Mouse (Mus musculus) cerebellum, postnatal 25 days (tissue): ENCODE results near the gene Cars2.
A peak's percentile ranks its signal among the peaks of the same experiment; 100 is the strongest.
"Not testable (repeated sequence)": the region's sequence is repeated elsewhere in the genome, so short reads cannot be mapped to it uniquely, and the experiment has no call there.

ENCODE experiments used
- DNase-seq, 2 experiments: peaks; one replicate each; pipeline ENCODE4 v3.0.0; 2021; ENCODE audit warnings: mixed read lengths in 2 of 2

The Cars2 gene

DNA sequence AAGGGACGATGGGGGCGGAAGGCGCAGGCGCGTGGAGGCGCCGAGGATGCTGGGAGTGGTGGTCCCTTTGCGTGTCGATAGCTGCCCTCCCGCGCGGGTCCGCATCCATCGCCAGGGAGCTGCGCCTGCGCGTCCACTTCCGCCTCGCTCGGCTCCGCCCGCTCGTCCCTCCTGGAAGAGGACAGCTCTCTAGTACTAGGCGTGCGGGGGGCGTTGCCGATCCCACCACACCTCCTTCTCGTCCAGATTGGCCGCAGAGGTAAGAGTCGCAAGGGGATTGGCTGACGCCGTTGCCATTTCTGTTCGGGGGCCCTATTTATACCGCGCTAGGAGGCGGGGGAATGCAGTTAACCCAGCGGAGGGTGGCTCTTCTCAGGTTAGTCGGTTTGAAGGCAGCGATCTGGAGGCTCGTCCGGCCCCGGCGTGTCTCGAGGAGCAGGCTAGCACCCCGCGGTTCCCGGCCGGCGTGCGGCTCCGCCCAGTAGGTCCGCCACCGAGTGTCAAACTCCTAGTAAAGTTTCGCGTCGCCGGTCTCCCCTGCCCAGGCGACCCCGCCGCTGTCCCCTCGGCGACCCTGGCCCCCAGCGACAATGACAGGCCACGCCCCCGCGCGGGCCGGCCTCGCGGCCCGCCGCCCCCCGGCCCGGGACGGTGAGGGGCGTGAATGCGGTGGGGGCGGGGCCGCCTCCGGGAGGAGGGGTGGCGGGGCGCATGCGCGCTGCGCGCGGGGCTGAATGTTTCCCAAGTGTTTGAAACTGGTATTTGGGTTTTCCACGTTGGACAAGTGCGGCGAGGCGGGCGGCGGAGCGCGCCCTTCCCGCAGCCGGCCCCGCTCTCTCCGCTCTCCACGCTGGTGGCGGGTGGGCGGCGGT lies 5.4 kb upstream of the Cars2 start:
- DNase-seq, result peak; percentile 99 to 100

DNA sequence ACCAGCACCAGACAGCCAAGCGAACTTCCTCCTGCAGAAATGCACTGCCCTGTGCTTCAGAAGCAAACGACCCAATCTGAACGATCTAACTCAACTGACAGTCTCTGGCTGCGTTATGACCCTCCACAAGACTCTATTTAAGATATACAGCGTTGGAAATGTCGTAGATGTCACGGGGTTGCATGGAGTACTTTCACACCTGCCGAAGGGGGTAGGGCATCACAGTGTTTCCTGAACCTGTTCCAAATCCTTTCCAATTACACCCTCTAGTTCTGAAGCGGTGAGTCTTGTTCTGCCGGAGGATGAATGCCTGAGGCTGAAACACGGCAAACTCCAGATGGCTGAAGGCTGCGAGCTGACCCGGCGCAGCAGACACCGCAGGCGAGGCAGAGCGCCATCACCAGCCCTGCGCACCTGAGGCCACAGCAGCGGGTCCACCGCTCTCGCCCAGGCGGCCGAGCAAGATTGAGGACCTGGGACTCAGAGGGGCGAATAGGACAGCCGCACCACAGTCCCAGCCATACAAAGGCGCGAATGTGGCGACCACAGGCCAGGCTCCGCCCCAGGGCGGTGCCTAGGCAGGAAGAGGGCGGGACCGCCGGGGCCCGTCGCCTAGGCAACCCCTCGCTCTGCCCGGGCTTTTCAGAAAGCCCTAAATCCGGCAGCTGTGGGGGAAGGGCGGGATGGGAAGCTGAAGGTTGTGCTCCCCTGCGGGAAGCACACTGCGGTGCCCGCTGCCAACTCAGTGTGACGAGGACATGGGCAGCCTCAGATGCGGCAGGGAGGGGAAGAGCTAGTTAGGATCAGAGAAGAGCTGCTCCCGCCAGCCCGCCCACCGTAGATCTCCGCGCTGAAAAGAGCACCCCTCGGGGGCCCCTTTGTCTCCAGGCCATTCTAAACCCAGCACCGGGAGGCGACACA lies 4.5 kb upstream of the Cars2 start, which contains the start of gene Ing1:
Gene Ing1, plus strand, starts transcription at position 773 of the 921 bp plus-strand sequence.
- DNase-seq, result peak; percentile 95 to 97

DNA sequence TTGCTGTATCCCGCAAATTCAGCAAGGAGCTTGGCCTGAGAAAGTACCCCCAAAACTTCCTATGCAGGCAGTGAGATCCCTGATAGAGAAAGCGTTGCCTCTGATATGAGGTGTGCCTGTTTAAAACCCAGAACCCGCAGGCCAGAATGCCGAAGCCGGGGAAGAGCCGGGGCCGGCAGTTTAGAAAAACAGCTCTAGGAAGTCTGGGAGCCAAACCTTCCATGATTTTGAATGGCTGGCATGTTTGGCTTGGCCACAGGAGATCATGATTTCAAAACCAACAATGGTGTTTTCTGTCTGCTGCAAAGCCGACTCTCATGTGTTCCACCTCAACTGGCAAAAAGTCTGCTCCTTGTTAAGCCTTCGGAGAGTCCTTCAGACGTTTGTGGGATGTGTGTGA lies 1.8 kb upstream of the Cars2 start:
- no peak for DNase-seq

DNA sequence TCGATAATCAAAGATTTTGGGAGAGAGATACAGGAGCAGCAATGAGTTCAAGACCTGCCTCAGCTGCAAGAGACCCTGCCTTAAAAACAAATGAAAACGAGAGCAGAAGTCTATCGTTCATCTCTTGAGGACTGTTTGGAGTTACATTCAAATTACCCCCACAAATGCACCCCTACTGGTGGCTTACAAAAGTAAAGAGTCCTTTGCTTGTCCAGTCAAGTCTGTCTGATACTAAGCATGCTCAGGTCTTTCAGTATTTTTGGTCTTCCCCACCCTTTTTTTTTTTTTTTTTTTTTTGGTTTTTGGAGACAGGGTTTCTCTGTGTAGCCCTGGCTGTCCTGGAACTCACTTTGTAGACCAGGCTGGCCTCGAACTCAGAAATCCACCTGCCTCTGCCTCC lies 914 bp upstream of the Cars2 start:
- not testable (repeated sequence) for DNase-seq

DNA sequence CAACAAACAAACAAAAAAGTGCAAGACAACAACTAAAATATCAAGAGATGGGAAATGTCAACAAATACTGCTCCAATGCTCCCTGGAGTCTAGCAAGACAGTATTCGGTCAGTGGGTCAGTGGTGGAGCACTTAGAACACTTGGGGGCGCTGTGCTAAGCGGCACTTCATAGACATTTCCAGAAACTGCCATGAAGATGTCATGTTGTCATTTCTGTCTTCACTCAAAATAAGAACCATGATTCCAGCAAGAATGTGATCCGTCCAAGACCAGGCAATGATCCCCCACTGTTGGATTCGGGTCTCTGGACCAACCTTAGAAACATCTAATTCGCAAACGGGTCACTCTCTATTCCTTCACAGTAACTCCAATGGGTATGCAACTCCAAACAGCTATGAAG lies 877 bp downstream of the Cars2 start:
- DNase-seq, result peak; percentile 42 to 66

DNA sequence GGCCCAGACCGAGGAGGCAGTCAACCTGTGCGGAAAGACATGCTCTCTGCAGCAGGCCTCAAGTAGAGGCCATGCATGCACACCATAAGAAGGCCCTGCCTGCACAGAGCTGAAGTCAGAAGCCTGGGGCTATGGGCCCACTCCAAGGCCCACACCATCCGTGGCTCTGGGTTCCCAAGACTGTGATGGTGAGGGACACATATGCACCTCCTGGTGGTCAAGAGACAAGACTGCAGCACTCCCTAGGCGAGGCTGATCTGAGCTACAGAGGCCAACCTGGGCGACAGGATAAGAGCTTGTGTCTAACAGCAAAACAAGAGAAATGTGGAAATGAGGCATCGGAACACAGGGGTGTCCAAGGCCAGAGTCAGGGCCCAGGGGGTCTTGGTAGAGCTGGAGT lies 3.5 kb downstream of the Cars2 start:
- no peak for DNase-seq

DNA sequence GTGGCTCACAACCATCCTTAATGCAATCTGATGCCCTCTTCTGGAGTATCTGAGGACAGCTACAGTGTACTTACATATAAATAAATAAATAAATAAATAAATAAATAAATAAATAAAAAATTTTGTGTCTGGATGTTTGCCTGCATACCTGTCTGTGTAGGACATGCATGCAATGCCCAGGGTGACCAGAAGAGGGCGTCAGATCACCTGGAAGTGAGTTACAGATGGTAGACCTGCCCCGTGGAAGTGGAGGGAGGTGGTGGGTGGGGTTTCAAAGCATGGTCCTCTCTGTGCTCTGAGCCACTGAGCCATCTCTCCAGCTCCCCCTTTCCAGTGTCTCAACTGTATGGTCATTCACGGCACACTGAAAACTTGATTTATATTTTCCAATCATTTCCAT lies 6.2 kb downstream of the Cars2 start:
- DNase-seq, result peak; percentile 58 to 77

DNA sequence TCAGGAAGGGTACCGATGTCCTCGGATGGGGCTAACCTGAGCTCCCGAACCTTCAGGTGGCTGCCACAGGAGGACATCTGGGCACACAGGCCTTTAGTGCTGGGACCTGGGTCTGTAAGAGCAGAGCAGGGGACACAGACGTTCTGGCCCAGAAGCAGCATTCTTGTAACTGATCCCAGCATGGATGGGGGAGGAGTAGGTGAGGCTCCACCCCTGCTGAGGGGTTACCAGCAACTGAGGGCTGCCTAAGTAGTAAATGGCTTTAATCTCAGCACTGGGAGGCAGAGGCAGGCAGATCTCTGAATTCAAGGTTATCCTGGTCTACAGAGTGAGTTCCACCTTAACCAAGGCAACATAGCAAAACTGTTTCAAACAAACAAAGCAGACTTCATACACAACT lies 7.7 kb downstream of the Cars2 start:
- no peak for DNase-seq

DNA sequence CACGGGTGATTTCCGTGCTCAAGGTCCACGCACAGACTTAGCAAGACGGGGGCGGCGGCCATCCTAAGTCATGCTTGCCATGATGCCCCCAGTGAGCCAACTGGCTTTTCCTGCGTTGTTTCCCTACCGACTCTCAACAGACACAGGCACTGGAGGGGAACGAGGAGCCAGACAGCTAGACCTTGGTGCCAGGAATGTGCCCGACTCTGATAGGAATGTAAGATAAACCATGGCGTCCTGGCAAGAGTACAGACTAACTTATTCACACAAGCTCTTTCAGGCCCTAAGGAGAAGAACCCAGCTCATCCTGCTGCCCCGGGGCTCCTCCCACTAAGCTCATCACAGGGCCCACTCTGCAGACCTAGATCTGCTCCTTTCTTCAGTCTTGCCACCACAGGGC lies 8.6 kb downstream of the Cars2 start:
- DNase-seq, result no peak

DNA sequence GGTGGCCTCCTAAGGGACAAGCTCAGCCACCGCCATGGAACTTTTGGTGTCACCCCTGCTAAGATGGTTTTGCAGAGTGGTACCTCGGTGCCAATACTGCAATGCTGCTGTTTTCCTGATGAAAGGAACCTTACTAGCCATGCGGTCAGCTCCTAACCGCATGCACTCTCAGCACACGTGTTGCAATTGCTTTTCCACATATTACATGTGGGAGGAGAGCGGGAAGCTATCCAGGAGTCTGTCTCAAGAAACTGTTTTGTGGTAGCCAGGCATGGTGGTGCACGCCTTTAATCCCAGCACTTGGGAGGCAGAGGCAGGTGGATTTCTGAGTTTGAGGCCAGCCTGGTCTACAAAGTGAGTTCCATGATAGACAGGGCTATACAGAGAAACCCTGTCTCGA lies 10.4 kb downstream of the Cars2 start:
- no peak for DNase-seq

DNA sequence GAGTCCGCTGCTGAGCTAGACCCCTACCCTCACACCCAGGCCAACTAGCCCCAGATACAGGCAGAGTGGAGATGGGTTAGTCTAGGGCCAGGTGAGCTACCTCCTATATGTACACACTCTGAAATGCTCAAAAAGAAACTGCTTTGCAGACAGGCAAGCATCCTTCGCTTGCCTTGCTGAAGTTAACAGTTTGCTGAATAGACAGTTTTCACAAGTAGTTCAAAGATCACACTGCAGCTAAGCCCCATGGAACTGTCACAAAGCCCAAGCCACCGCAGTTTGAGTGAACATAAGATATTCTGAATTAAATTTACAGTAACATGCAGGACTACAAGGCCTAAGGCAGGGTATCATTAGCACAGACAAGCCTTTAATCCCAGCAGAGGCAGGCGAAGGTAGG lies 11.5 kb downstream of the Cars2 start:
- DNase-seq, result no peak

DNA sequence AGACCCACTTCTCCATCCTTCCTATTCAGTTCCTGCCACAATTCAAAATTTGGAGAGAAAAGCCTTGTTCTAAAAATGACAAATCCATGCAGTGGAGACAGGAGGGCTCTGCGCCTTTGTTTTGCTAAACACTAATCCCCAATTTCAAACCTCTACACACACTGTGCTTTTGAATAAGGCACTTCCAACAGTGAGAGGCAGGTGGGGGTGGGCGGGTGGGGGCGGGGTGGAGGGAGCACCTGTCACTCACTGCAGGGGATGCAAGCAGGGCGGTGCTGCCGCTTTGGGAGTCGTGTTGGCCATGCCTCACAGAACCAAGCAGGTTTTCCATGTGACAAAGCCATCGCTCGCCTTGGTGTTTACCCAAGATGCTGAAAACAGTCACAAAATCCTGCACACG lies 16.1 kb downstream of the Cars2 start:
- no peak for DNase-seq

DNA sequence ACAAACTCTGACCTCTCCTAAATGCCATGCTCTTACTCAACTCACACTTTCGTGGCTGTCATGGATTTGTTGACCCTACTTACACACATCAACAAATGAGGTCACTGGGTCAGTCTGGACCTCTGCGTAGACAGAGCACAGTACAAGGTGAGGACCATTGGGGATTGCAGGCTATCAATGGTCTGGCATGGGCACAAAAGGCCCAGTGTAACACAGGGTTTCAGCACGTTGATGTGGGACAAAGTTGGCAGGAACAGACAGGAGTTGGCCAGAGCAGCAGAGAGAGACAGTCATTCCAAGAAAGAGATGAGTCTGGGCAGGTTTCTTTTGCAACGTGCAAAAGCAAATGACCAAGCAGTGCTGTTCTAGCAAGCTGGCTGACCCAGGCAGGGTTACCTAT lies 19.7 kb downstream of the Cars2 start:
- no peak for DNase-seq

DNA sequence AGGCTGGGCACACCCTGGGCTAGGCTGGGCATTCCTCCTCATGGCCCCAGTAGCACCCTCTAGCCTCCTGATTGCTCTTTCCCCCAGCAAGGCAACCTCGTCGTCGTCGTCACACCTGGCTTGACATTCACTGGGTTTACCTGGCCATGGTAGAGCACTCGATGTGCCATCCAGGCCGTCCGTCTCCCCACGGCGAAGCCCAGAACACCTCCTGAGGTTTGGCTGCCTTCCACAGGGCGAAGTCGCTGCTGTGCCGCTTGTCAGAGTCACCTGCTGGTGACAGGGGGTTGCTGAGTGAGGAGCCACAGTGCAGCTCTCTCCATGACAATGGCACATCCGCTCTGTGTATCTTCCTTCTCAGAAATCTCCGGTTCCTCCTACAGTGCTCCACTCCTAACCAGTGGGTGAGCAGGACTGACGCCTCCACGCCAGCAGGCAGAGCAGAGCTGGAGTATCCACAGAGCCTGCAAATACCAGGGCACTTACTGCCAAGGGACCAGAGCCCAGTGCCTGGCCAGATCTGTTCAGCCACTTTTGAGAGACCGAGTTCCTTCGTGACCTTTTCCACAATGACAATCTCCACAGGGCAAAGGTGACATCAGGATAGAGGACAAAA lies 20.3 kb downstream of the Cars2 start:
- DNase-seq, result no peak

DNA sequence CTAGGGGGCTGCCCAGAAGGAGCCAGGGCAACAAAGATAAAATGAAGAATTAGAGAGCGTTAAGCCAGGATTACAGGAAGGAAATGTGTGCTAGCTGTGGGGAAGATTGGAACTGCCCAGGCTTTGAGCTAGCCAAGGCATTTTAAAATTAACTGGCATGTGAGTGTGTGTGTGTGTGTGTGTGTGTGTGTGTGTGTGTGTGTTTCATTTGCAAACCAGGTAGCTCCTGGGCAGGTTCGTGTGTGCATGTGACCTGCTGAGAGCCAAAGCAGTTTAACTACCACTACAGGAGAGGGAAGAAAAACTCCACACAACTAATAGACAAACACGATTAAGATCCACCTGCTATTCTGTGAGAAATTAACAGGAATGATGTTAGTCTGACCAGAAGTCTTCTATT lies 27.3 kb downstream of the Cars2 start:
- no peak for DNase-seq

DNA sequence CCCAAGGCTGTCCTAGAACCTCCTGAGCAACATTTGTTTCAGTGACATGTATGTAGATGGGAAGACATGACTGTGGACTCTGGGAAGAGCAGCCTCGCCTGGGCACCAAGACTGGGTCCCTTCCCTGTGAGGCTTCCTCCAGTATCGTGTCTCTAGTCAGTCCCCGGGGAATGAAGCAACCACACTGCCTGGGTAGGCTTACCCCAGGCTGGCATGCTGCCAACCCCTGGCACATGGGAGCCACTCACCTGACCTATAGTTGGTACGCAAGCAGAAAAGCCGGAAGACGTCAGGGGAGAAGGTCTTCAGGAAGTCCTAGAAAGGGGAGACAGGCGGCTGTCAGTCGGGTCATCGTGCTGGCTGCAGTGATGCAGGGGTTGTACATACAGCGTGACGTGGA lies 31.9 kb downstream of the Cars2 start:
- peak in 1 of 2 experiments; percentile 31 for DNase-seq

DNA sequence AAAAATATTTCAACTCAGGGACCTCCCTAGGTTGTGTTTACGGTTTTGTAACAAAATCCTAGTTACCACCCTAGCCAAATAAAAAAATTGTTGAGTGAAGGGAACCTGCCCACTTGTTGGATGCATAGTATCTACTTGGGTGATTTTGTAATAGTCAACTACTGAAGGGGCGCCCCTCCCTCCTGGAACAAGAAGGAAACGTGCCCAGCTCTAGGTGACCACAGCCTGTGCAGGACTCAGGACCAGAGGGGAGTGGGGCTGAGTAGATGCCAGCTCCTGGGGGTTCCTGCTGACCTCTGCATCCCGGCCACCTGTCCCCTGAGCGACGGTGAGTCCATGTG lies 32.6 kb downstream of the Cars2 start:
- no peak for DNase-seq

DNA sequence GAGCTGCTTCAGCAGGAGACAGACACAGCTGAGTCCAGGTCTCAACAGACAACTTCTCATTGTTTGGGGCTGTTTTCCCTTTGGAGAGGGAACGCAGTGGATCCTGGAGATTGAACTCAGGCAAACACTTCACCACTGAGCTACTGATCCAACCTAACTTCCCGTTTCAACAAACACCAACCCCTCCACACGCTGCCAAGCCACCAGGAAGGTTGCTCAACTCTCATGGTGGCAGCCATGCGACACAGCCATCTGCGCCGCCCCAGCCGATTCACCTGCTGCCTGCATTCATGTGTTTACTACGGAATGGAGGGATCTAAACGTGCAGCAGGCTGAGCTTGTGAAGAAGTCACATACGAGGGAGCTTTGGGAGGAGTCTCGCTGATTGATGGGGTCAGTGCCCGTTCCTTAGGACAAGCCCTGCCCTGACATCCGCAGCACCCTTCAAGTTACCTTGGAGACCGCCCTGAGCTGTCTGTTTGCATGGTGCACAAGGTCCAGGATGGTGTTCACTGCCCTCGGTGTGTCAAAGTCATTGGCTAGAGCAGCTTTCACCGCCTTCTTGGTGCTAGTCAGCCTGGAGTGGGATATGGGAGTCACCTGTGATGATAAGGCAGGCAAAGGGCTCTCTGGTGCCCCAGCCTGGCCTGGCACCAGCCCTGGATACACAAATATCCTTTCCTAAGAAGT lies 33.1 kb downstream of the Cars2 start:
- DNase-seq, result no peak

DNA sequence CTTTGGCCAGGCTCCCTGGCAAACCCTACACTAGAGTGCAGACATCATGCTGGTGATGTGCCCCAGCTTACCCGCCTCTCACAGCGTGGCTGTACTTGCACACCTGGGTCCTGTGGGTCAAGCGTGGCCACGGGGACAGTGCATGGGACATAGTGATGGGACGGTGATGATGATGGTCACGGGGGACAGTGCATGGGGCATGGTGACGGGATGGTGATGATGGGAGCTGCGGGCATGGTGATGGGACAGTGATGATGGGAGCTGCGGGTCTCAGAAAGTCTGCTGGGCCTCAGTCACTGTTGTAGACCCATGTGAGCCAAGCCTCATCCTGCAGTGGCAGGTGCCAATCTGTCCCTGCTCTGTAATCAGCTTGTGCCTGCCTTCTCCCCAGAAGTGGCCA lies 34.3 kb downstream of the Cars2 start:
- DNase-seq, result no peak

DNA sequence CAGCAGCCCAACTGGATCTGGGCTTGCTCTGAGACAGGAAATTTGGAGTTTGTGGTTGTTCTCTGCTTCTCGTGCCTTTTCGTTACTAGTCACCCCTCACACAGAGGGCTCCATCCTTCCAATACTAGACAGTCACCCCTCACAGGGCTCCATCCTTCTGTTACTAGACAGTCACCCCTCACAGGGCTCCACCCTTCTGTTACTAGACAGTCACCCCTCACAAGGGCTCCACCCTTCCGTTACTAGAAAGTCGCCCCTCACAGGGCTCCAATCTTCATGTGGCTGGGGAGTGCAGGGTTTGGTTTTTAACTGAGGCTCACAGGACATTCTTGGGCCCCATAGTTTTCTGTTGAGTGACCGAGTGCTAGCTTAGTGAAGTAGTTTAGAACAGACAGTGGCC lies 37.3 kb downstream of the Cars2 start:
- DNase-seq, result no peak

DNA sequence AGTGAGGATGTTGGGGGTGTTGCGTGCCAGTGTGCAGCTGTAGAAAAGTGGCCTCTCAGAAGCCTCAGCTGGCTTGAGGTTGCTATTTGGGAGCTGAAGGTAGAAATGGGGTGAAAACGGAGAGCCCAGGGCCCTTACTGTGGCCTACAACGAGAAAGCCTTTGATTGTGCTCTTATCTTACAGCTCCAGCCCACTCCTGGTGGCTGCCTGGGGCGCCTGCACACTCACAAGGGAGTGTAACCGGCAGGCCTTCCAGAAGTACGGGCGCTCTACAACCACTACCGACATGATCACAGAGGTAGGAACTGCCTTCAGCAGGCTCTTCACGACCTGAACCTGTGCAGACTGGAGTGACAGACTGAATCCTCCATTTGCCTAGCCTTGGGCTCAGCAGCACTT lies 37.9 kb downstream of the Cars2 start:
- DNase-seq, result no peak

DNA sequence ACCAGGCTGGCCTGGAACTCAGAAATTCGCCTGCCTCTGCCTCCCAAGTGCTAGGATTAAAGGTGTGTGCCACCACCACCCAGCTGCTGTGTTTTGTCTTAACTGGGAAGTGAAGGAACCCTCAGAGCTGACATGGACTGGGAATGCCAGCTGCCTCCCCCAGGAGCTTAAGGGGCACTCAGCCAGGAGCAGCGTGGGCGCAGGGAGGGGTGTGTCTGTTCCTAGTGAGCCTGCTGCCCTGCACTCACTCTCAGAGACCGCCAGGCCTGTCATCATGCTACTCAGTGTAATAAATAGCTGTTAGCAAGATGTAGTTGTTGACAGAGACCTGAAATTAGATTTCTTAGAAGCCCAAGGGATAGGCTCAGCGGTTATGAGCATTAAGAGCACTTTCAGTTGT lies 39.6 kb downstream of the Cars2 start:
- no peak for DNase-seq

DNA sequence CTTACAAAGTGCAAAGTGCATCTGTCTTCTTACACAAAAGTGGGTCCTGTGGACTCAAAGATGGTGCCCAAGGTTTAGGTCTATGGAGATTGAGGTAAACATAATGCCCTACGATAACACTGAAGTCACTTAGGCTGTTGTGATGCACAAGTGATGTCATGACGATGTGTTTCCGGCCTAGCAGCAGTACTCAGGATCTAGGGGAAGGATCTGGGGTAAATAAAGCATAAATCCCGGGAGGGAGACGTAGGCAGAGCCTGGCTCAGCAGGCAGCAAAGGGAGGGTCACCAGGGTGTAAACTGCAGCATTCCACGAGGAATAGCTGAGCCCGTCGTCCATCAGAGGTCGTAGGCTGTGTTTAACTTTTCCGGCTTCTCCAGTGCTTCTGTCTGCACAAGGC lies 41.7 kb downstream of the Cars2 start:
- no peak for DNase-seq
